Mouse (Mus musculus) ES-Bruce4 (cell line): ENCODE measurements around the gene Otulinl.

Source experiments
- CTCF ChIP-seq: IDR thresholded peaks from one replicate; pipeline ENCODE4 v1.8.1; 2011; ENCODE audit warnings: low read depth, low read length
- POLR2A ChIP-seq: IDR thresholded peaks from one replicate; pipeline ENCODE4 v1.8.1; 2011; ENCODE audit warnings: low read length; ENCODE audit not compliant: insufficient read depth

GRCm38 (mm10) chr15:27661696-27662095, 19.7 kb downstream of the Otulinl start:
- TF ChIP-seq CTCF = no peak
- TF ChIP-seq POLR2A = no peak
